Mouse (Mus musculus): ENCODE measurements at regions not wholly inside any gene's neighbourhood (a gene's known extent, or its start where the extent isn't known, plus 50 kb on each side); places are given as distances from the start of the nearest gene placed in this dataset.

DNA sequence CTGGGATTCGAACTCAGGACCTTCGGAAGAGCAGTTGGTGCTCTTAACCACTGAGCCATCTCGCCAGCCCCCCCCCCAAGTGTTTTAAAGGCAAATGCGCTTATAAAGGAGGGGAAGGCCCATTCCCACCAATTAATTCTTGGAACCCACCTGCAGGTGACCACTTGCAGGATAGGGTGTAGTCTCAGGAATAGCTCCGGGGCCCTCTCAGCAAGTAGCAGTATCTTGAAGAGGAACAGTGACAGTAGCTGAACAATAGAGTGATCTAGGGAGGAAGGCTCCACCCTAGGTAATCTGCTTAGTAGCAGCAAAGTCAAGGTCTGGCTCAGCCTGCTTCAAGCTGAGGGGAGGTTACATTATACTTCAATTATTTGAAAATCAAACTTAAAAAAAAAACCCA, 1056.6 kb downstream of the 9330182O14Rik start:
- no peak for DNase-seq
- H3K4me1 ChIP-seq (ENCODE audit: control insufficient read depth, insufficient read depth, low read length): no peaks in the 10 kb centered on the region
- no peak overlapping the region for H3K27ac ChIP-seq (ENCODE audit: insufficient read depth, low read depth, low read length)
- TF ChIP-seq POLR2A (IDR thresholded peaks at IDR 0.05; ENCODE audit: low read depth, low read length): no peak
- no peaks in the 10 kb centered on the region for H3K27me3 ChIP-seq (replicated peaks; ENCODE audit: control insufficient read depth, insufficient read depth, low read length)
- no peak overlapping the region for H3K4me3 ChIP-seq (ENCODE audit: insufficient read depth, low read depth, low read length)
- WGBS: 79% methylated on average over 5 of the region's 5 CpGs
- no peaks in the 10 kb centered on the region for H3K36me3 ChIP-seq (ENCODE audit: control insufficient read depth, insufficient read depth, low read length)

DNA sequence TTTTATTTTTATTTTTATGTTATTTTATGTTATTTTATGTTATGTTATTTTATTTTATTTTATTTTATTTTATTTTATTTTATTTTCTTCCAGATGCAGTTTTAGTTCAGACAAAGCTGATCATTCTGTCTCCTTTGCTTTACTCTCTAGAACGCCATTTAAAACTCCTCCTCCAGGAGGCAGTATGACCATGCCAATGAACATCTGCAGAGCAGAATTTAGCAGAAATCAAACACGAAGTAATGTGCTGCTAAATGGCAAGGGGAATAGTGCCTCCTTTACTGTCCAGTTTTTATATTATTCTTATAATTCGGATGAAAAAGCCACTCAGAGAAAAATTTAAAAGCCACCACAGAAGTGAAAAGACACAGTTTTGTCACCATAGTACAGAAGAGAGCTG, 1059.1 kb downstream of the 9330182O14Rik start:
- peak; percentile 72 for DNase-seq
- no peaks in the 10 kb centered on the region for H3K4me1 ChIP-seq (ENCODE audit: control insufficient read depth, insufficient read depth, low read length)
- H3K36me3 ChIP-seq (ENCODE audit: control insufficient read depth, insufficient read depth, low read length): no peaks in the 10 kb centered on the region
- 25% methylated on average over 3 of the region's 3 CpGs for WGBS
- no peaks in the 10 kb centered on the region for H3K27me3 ChIP-seq (replicated peaks; ENCODE audit: control insufficient read depth, insufficient read depth, low read length)
- H3K27ac ChIP-seq (ENCODE audit: insufficient read depth, low read depth, low read length): no peak overlapping the region
- TF ChIP-seq CTCF (conservative IDR thresholded peaks at IDR 0.05; ENCODE audit: insufficient read depth, insufficient read length, low read depth, low read length): peak; percentile 32; the same call in 1 of the 2 replicates
- no peak for TF ChIP-seq POLR2A (IDR thresholded peaks at IDR 0.05; ENCODE audit: low read depth, low read length)
- H3K4me3 ChIP-seq (ENCODE audit: insufficient read depth, low read depth, low read length): no peak overlapping the region

DNA sequence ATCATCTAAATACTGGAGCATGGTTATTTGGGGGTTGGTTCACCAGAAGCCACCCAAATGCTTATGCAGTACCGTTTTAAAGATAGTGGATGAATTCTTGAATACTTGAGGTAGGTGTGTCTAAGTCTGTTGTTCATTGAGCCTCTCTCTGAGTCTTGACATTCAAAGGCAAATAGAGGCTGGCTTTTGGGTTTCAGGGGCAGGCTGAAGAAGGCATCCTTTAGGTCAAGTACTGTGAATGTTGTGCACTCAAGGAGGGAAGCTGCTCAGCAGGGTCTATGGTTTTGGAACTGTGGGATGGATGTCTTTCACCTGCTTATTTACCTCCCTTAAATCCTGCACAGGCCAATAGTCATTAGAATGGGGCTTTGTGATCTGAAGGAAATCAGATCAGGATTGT, 1089.6 kb downstream of the 9330182O14Rik start:
- DNase-seq: no peak
- Histone ChIP-seq H3K27me3 (replicated peaks; ENCODE audit: control insufficient read depth, insufficient read depth, low read length) (no peaks in the 10 kb centered on the region), H3K4me1 (ENCODE audit: control insufficient read depth, insufficient read depth, low read length) (no peaks in the 10 kb centered on the region), H3K36me3 (ENCODE audit: control insufficient read depth, insufficient read depth, low read length) (no peaks in the 10 kb centered on the region), H3K27ac (ENCODE audit: insufficient read depth, low read depth, low read length) (no peak overlapping the region), H3K4me3 (ENCODE audit: insufficient read depth, low read depth, low read length) (no peak overlapping the region)
- TF ChIP-seq CTCF (conservative IDR thresholded peaks at IDR 0.05; ENCODE audit: insufficient read depth, insufficient read length, low read depth, low read length) (no peak), POLR2A (IDR thresholded peaks at IDR 0.05; ENCODE audit: low read depth, low read length) (no peak)
- WGBS: 75% methylated on average over 1 of the region's 1 CpGs

DNA sequence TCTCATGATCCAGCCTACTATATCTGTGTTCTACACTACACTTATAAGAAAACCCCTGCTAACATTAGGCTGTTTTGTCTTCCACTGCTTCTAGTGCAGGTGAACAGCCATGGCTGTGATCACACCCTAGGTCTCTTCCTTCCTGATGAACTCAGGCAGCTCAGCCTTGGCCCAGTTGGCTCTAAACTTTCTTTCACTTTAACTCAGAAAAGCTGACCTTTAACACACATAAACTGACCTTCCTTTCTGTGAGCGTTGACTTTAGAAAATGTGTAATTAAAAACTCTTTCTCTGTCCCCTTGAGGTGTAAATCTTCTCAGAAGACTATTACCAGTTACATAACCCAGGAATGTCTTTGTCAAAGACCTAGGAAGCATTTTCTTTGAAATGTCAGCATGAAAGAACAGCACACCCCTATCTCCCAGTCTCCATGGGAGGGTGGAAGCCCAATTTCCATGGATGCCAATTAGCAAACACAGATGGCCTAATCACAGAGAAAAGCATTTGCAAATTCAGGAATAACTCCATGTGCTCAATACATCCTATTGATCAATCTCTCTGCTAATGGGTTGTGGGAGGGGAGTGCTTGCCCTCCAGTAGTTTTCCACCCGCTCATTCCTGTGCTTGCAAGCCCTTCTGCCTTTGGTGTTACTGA, 1098.4 kb downstream of the 9330182O14Rik start:
- H3K4me1 ChIP-seq (ENCODE audit: control insufficient read depth, insufficient read depth, low read length): no peaks in the 10 kb centered on the region
- DNase-seq: peak; percentile 53
- WGBS: 48% methylated on average over 2 of the region's 2 CpGs
- no peak for TF ChIP-seq CTCF (conservative IDR thresholded peaks at IDR 0.05; ENCODE audit: insufficient read depth, insufficient read length, low read depth, low read length)
- no peak for TF ChIP-seq POLR2A (IDR thresholded peaks at IDR 0.05; ENCODE audit: low read depth, low read length)
- H3K4me3 ChIP-seq (ENCODE audit: insufficient read depth, low read depth, low read length): no peak overlapping the region
- H3K36me3 ChIP-seq (ENCODE audit: control insufficient read depth, insufficient read depth, low read length): no peaks in the 10 kb centered on the region
- no peaks in the 10 kb centered on the region for H3K27me3 ChIP-seq (replicated peaks; ENCODE audit: control insufficient read depth, insufficient read depth, low read length)
- no peak overlapping the region for H3K27ac ChIP-seq (ENCODE audit: insufficient read depth, low read depth, low read length)

Data from kidney, adult 2 months (tissue).